Mouse (Mus musculus): ENCODE measurements at regions not wholly inside any gene's neighbourhood (a gene's known extent, or its start where the extent isn't known, plus 50 kb on each side); places are given as distances from the start of the nearest gene placed in this dataset.

GRCm38 (mm10) chr4:95385552-95385951 lies 171.8 kb upstream of the Fggy start:
- no peak for DNase-seq (ENCODE audit: low spot score in 2 of 2)

GRCm38 (mm10) chr4:95386021-95386420 lies 171.3 kb upstream of the Fggy start:
- no peak for DNase-seq (ENCODE audit: low spot score in 2 of 2)

GRCm38 (mm10) chr4:95388556-95388955 lies 168.8 kb upstream of the Fggy start:
- no peak for DNase-seq (ENCODE audit: low spot score in 2 of 2)

GRCm38 (mm10) chr4:95389647-95390046 lies 167.7 kb upstream of the Fggy start:
- DNase-seq (ENCODE audit: low spot score in 2 of 2) = no peak

GRCm38 (mm10) chr4:95390549-95390948 lies 166.8 kb upstream of the Fggy start:
- no peak for DNase-seq (ENCODE audit: low spot score in 2 of 2)

- DNase-seq (ENCODE audit: low spot score in 2 of 2) = no peak
Observed at GRCm38 (mm10) chr4:95395746-95396145, 161.6 kb upstream of the Fggy start.

- DNase-seq (ENCODE audit: low spot score in 2 of 2) = no peak
Observed at GRCm38 (mm10) chr4:95398301-95398700, 159.0 kb upstream of the Fggy start.

GRCm38 (mm10) chr4:95402273-95402672 lies 155.0 kb upstream of the Fggy start:
- no peak for DNase-seq (ENCODE audit: low spot score in 2 of 2)

GRCm38 (mm10) chr4:95417075-95417474 lies 140.2 kb upstream of the Fggy start:
- no peak for DNase-seq (ENCODE audit: low spot score in 2 of 2)

- no peak for DNase-seq (ENCODE audit: low spot score in 2 of 2)
Observed at GRCm38 (mm10) chr4:95426563-95426962, 130.7 kb upstream of the Fggy start.

GRCm38 (mm10) chr4:95434543-95434942 lies 122.8 kb upstream of the Fggy start:
- DNase-seq (ENCODE audit: low spot score in 2 of 2) = no peak

GRCm38 (mm10) chr4:95435080-95435479 lies 122.2 kb upstream of the Fggy start:
- no peak for DNase-seq (ENCODE audit: low spot score in 2 of 2)

- DNase-seq (ENCODE audit: low spot score in 2 of 2) = no peak
Observed at GRCm38 (mm10) chr4:95439834-95440233, 117.5 kb upstream of the Fggy start.

GRCm38 (mm10) chr4:95443854-95444811 lies 113.2 kb upstream of the Fggy start:
- no peak for DNase-seq (ENCODE audit: low spot score in 2 of 2)

GRCm38 (mm10) chr4:95450286-95450685 lies 107.0 kb upstream of the Fggy start:
- no peak for DNase-seq (ENCODE audit: low spot score in 2 of 2)

GRCm38 (mm10) chr4:95451831-95452230 lies 105.5 kb upstream of the Fggy start:
- DNase-seq (ENCODE audit: low spot score in 2 of 2) = no peak

- no peak for DNase-seq (ENCODE audit: low spot score in 2 of 2)
Observed at GRCm38 (mm10) chr4:95456318-95456717, 101.0 kb upstream of the Fggy start.

GRCm38 (mm10) chr4:95456943-95457342 lies 100.4 kb upstream of the Fggy start:
- DNase-seq (ENCODE audit: low spot score in 2 of 2) = no peak

- DNase-seq (ENCODE audit: low spot score in 2 of 2) = no peak
Observed at GRCm38 (mm10) chr4:95462476-95462875, 94.8 kb upstream of the Fggy start.

GRCm38 (mm10) chr4:95463082-95463825 lies 94.1 kb upstream of the Fggy start:
- no peak for DNase-seq (ENCODE audit: low spot score in 2 of 2)

GRCm38 (mm10) chr4:95466647-95467046 lies 90.7 kb upstream of the Fggy start:
- DNase-seq (ENCODE audit: low spot score in 2 of 2) = no peak

- DNase-seq (ENCODE audit: low spot score in 2 of 2) = no peak
Observed at GRCm38 (mm10) chr4:95467526-95467925, 89.8 kb upstream of the Fggy start.

Measured in left cerebral cortex, adult 18-20 months (tissue).